Mouse (Mus musculus) MEL (cell line): ENCODE measurements around the gene Unc13a.

Experiments used
- CHD1 ChIP-seq: IDR thresholded peaks from 2 replicates; pipeline ENCODE4 v1.6.1; 2012; ENCODE audit warnings: low read depth, mild to moderate bottlenecking, inconsistent platforms, low read length, improper control_type of control experiment
- CTCF ChIP-seq, 3 experiments: IDR thresholded peaks in 2 of 3; conservative IDR thresholded peaks in 1 of 3; 2 replicates each; pipeline ENCODE4 v1.5.1; 2011 to 2012; ENCODE audit warnings: low read length in 3 of 3, low read depth in 2 of 3, mild to moderate bottlenecking in 2 of 3, improper control_type of control experiment in 1 of 3, inconsistent platforms in 1 of 3, mixed read lengths in 1 of 3, moderate library complexity in 1 of 3; ENCODE audit not compliant: control insufficient read depth in 1 of 3, insufficient read depth in 1 of 3, poor library complexity in 1 of 3, severe bottlenecking in 1 of 3
- MAFK ChIP-seq: IDR thresholded peaks from 2 replicates; pipeline ENCODE4 v1.6.1; 2011; ENCODE audit warnings: low read depth, mild to moderate bottlenecking, low read length, improper control_type of control experiment, borderline replicate concordance
- ZC3H11A ChIP-seq: IDR thresholded peaks from 2 replicates; pipeline ENCODE4 v1.6.1; 2012; ENCODE audit warnings: low read depth, mild to moderate bottlenecking, inconsistent platforms, low read length, improper control_type of control experiment

GRCm38 (mm10) chr8:71686143-71686734 lies 14.7 kb upstream of the Unc13a start:
- TF ChIP-seq MAFK (no peak), CTCF (IDR thresholded peaks at IDR 0.05 in 2 of 3, conservative IDR thresholded peaks at IDR 0.05 in 1 of 3; ENCODE audit: control insufficient read depth in 1 of 3, insufficient read depth in 1 of 3, low read depth in 2 of 3, low read length in 3 of 3, poor library complexity in 1 of 3, severe bottlenecking in 1 of 3) (no peak), ZC3H11A (no peak), CHD1 (no peak)
